Mouse (Mus musculus) right cerebral cortex, adult 2 months (tissue): ENCODE measurements around the gene Apbb1.

ENCODE experiments used
- DNase-seq, 2 experiments: peaks; one replicate each; pipeline ENCODE4 v3.0.0; 2021 to 2022; ENCODE audit warnings: low spot score in 2 of 2

Gene Apbb1

GRCm38 (mm10) chr7:105570756-105571155 is 10.7 kb downstream of the Apbb1 start:
- DNase-seq, result no peak

DNA sequence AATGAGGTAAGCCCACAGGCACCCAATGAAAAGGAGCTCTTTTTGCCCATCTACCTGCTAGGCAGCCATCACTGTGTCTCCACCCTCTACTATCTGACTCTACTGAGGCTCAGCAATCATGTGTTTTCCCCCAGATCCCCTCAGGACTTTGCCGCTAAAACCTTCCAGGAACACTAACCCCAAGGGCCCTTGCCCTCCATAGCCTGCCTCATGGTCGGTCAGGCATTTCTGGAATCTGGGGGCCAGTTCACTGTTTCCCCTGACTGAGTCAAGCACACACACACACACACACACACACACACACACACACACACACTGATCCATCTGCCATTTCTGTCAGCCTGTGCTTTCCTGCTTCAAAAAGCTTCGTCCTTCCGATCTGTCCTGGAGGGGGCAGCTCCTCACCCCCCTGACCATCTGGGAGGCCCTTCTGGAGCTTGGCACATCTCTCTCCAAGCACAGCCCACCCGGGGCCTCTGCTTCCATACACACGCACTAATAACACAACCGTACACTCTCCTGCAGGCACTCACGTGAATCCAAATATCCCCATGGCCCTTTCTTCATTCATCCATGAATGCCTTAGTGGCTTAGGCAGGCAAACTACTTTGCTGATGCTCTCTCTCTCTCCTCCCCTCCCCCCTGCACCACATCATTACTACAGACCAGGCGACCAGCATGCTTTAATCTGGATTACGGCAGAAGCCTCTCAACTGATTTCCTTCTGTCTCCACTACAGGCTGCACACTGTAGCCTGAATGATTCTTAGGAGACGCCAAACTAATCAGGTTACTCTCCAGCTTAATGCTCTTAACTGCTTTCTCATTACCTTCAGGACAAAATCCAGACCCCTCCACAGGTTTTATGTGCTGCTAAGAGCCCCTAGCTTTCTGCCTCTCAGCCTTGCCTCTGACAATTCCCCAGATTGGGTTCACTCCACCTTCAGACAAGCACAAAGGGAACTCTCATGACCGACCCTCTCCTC is 11.6 kb downstream of the Apbb1 start:
- peak in 1 of 2 experiments; percentile 44 for DNase-seq

DNA sequence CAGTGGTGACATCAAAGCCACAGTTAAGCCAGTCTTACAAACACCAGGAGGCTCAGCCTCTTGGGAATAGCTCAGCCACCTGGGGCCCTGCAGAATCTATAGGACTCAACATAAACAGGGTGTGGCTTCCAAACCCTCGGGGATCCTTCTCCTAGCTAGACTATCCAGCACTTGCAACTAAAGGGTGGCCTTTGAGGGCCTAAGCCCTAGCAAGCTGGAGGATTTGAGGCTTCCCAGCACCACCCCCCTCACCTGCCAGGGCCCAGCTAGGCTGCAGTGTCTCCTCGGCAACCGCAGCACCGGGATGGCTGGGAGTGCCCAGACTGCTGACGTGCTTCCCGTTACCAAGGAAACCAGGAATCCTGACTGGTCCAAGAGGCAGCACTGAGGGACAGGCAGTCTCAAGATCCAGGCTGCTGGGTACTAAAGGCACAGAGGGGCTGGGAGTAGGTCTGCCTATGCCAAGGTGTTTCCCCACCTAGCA is 12.4 kb downstream of the Apbb1 start:
- peak; percentile 91 to 92 for DNase-seq

DNA sequence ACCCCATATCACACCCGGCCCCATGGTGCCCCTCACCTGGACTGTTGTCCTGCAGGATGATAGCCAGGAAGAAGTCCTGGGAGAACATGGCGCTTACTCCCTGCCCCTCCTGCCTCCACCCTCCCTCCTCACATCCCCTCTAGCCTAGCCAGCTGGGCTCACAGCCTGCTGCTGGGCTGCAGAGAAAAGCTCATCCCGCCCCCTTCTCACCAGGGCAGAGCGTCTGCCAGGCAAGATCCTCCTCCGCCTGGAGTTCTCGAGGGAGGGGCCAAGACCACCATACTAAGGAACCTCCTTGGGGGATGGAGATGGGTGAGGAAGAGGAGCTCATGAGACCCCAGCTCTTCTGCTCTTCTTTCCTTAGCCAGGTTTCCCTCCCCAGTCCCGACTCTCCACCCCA is 12.9 kb downstream of the Apbb1 start:
- peak; percentile 77 for DNase-seq

- peak in 1 of 2 experiments; percentile 55 for DNase-seq
Observed at GRCm38 (mm10) chr7:105565071-105565836, 16.2 kb downstream of the Apbb1 start.

DNA sequence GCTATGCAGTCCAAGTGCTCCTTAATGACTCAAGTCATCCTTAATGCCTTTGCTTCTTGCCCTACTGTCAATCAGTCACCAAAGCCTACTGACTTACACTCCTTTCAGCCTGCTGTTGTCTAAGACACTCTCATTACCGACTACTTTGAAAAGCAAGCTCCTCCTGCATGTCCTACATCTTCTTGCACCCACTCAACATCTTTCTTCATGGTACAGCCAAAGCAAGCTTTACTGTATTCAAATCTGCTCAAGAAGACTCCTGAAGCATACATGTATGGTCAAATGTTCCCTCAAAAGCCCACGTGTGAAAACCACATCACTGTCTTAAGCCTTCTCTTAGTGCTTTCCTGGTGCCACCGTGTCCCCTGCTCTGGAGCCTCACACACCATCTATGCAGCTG is 18.1 kb downstream of the Apbb1 start:
- peak in 1 of 2 experiments; percentile 17 for DNase-seq

- DNase-seq, result no peak
Observed at GRCm38 (mm10) chr7:105562317-105562716, 19.1 kb downstream of the Apbb1 start.

DNA sequence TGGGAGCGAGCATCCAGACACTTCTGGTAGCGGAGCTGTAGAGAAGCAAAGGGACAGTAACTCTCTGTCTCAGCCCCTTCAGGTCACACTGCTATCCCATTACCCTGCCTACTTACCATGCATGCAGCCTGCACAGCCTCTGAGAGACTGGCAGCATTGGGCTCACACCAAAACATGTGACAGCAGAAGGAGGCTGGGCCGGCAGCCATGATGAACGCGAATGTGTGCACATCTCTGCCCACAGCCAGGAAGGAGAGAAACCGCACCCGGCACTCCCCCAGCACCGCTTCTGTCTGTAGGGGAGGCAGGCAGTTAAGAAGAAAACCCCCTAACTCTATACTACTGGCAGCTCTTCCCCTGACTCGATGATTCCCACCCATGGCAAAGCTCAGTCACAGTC is 22.4 kb downstream of the Apbb1 start:
- peak in 1 of 2 experiments; percentile 66 for DNase-seq

DNA sequence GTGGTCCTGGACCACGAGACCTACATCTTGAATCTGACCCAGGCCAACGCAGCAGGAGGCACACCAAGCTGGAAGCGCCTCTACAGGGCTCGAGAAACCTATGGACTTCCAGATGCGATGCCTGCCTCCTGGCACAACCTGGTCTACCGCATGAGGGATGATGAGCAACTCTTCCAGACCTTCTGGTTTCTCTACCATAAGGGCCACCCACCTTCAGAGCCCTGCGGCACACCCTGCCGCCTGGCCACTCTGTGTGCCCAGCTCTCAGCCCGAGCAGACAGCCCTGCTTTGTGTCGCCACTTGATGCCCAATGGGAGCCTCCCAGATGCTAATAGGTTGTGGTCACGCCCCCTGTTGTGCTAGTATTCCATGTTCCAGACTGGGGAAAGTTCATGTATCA is 23.8 kb downstream of the Apbb1 start:
- DNase-seq, result peak in 1 of 2 experiments; percentile 25

GRCm38 (mm10) chr7:105556406-105556805 is 25.0 kb downstream of the Apbb1 start:
- peak in 1 of 2 experiments; percentile 20 for DNase-seq

DNA sequence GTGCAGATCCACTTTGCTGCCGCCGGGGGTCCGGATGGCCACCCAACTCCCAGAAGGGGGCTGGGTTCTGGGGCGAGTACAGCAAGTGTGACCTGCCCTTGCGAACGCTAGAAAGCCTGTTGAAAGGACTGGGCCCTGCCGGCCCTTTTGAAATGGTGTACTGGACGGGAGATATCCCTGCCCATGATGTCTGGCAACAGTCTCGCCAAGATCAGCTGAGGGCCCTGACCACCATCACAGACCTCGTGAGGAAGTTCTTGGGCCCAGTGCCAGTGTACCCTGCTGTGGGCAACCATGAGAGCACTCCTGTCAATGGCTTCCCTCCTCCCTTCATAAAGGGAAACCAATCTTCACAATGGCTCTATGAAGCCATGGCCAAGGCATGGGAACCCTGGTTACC is 25.9 kb downstream of the Apbb1 start:
- peak in 1 of 2 experiments; percentile 18 for DNase-seq

GRCm38 (mm10) chr7:105554212-105554942 is 27.1 kb downstream of the Apbb1 start, which contains the start of gene Smpd1:
Gene Smpd1, plus strand, starts transcription at chr7:105554360.
- peak; percentile 89 to 90 for DNase-seq

DNA sequence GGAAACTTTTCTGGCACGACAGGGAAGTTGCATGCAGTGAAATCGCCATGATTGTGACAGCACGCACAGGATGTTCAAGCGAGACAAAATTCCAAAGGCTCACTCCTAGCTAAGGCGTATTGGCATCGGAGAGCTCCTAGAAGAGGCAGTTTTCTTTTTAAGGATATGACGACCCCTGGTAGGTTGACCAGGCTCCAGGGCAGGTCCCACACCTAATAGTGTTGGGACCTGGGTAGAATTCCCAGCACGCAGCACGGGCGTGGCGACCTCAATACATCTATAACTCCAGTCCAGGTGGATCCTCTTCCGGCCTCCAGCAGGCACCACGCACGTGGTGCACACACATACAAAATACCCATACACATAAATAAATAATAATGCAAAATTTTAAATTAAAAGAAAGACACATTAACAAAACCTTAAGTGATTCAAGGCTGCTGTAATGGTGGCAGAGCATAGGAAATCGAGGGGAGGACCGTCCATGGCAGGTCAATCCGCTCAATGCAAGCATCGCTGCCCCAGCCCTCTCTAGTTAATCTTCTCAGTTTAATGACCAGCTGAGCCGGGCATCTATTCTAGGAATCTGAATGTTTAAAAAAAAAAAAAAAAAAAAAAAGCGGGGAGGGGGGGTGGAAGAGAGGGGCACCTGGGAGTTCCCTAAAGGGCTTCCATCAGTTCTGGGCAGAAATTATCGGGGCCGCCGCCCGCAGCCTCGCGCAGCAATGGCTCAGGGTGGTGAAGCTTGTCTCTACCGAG is 27.8 kb downstream of the Apbb1 start:
- DNase-seq, result peak; percentile 19 to 46

GRCm38 (mm10) chr7:105549035-105549434 is 32.4 kb downstream of the Apbb1 start:
- peak in 1 of 2 experiments; percentile 60 for DNase-seq

GRCm38 (mm10) chr7:105547970-105548369 is 33.5 kb downstream of the Apbb1 start:
- no peak for DNase-seq

DNA sequence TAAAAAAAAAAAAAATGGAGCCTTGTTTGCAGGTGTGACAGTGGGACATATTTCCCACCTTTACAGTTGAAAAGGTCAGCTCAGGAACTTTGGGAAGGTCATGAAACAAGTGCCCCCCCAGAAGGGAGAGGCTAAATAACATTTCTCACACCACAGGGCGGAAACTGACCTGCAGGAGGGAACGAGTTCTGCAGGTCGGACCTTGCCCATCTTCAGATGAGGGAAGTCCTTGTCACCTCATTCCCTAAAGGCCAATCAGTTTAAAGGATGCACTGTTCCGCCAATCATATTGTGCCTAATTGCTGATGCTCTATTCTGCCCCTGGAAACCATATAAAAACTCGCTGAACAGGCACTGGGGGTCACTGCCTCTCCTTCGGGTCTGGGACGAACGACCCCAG is 35.5 kb downstream of the Apbb1 start:
- DNase-seq, result no peak

GRCm38 (mm10) chr7:105534162-105534561 is 47.3 kb downstream of the Apbb1 start:
- no peak for DNase-seq

- DNase-seq, result no peak
Observed at GRCm38 (mm10) chr7:105528094-105528493, 53.4 kb downstream of the Apbb1 start.

GRCm38 (mm10) chr7:105527306-105527937 is 54.0 kb downstream of the Apbb1 start:
- peak; percentile 62 to 64 for DNase-seq

- DNase-seq, result no peak
Observed at GRCm38 (mm10) chr7:105524222-105524621, 57.2 kb downstream of the Apbb1 start.
